Mouse (Mus musculus): ENCODE measurements at regions not wholly inside any gene's neighbourhood (a gene's known extent, or its start where the extent isn't known, plus 50 kb on each side); places are given as distances from the start of the nearest gene placed in this dataset.

- DNase-seq: no peak
Measured at GRCm38 (mm10) chr9:102782926-102783850, 51.5 kb upstream of the Ryk start.

- peak; percentile 94 for DNase-seq
Measured at GRCm38 (mm10) chr9:102784329-102785026, 50.2 kb upstream of the Ryk start.
